Mouse (Mus musculus): Measurements from ENCODE around the gene Gm2431. TPM values are rescaled to one million over a fixed set of nuclear protein-coding genes. Genes with fewer than 3 reads are reported as not detected.
"Not testable (repeated sequence)": the region's sequence is repeated elsewhere in the genome, so short reads cannot be mapped to it uniquely, and the experiment has no call there.

Gm2431 gene
- total RNA-seq (2012; rRNA removed) = not detected in 2 replicates

- H3K27ac ChIP-seq (ENCODE audit: insufficient read depth, low read depth, low read length, poor library complexity, severe bottlenecking); DNase-seq (ENCODE audit: low read depth, low spot score); H3K36me3 ChIP-seq (ENCODE audit: control insufficient read depth, insufficient read depth, low read length, poor library complexity, severe bottlenecking); H3K4me3 ChIP-seq (ENCODE audit: insufficient read depth in 1 of 2, low read depth in 1 of 2, low read length in 2 of 2, poor library complexity in 1 of 2, severe bottlenecking in 1 of 2); H3K9ac ChIP-seq (ENCODE audit: insufficient read depth, low read depth, low read length, poor library complexity, severe bottlenecking); H3K4me1 ChIP-seq (ENCODE audit: control insufficient read depth in 2 of 2, insufficient read depth in 2 of 2, low read length in 2 of 2, poor library complexity in 1 of 2); H3K9me3 ChIP-seq (ENCODE audit: control insufficient read depth, insufficient read depth, low read depth, low read length): not testable (repeated sequence)
- in situ Hi-C loops (cut with MboI; ENCODE audit: low sequenced_read_pairs in 2 of 2, unreplicated experiment in 2 of 2) = loop anchor here in 1 of 2 experiments (10.0 kb wide), 1 partner anchor 113 kb away; the partner anchor contains the start of gene Gm45337
Measured at GRCm38 (mm10) chr7:142258254-142258653, at the start of gene Gm2431. Gene Gm2431 (minus strand): TSS chr7:142258354.

- H3K36me3 ChIP-seq (ENCODE audit: control insufficient read depth, insufficient read depth, low read length, poor library complexity, severe bottlenecking); H3K4me1 ChIP-seq (ENCODE audit: control insufficient read depth in 2 of 2, insufficient read depth in 2 of 2, low read length in 2 of 2, poor library complexity in 1 of 2); H3K27ac ChIP-seq (ENCODE audit: insufficient read depth, low read depth, low read length, poor library complexity, severe bottlenecking); H3K4me3 ChIP-seq (ENCODE audit: insufficient read depth in 1 of 2, low read depth in 1 of 2, low read length in 2 of 2, poor library complexity in 1 of 2, severe bottlenecking in 1 of 2); in situ Hi-C loops (cut with MboI; ENCODE audit: low sequenced_read_pairs in 2 of 2, unreplicated experiment in 2 of 2); DNase-seq (ENCODE audit: low read depth, low spot score); H3K9ac ChIP-seq (ENCODE audit: insufficient read depth, low read depth, low read length, poor library complexity, severe bottlenecking); H3K9me3 ChIP-seq (ENCODE audit: control insufficient read depth, insufficient read depth, low read depth, low read length): not testable (repeated sequence)
Measured at GRCm38 (mm10) chr7:142303929-142304328, 45.8 kb upstream of the Gm2431 start.

DNA sequence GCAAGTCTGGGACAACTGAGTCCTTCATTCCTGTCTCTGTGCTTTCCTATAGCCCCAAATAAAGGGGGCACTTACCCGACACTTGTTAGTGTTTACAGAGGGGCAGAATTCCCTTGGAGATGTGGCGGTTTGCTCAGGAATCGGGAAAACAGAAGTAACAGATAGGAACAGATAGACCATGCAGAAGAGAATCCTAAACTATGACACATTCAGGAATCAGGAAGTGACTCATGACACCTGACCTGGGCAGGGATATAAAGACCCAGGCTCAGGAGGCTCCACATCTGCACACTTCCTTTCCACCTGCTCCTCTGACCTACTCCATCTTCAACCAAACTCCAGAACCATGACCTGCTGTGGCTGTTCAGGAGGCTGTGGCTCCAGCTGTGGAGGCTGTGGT lies 45.1 kb upstream of the Gm2431 start, which contains the start of gene Krtap5-4:
Gene Krtap5-4, plus strand, starts transcription at position 301 of the 400 bp plus-strand sequence.
- in situ Hi-C loops (cut with MboI; ENCODE audit: low sequenced_read_pairs in 2 of 2, unreplicated experiment in 2 of 2) = no loop called here
- Histone ChIP-seq H3K9me3 (ENCODE audit: control insufficient read depth, insufficient read depth, low read depth, low read length) (no peaks in the 10 kb centered on the region), H3K4me1 (ENCODE audit: control insufficient read depth in 2 of 2, insufficient read depth in 2 of 2, low read length in 2 of 2, poor library complexity in 1 of 2) (no peaks in the 10 kb centered on the region), H3K9ac (ENCODE audit: insufficient read depth, low read depth, low read length, poor library complexity, severe bottlenecking) (no peak within 1 kb of the TSS), H3K36me3 (ENCODE audit: control insufficient read depth, insufficient read depth, low read length, poor library complexity, severe bottlenecking) (no peaks in the 10 kb centered on the region), H3K4me3 (ENCODE audit: insufficient read depth in 1 of 2, low read depth in 1 of 2, low read length in 2 of 2, poor library complexity in 1 of 2, severe bottlenecking in 1 of 2) (no peak within 1 kb of the TSS), H3K27ac (ENCODE audit: insufficient read depth, low read depth, low read length, poor library complexity, severe bottlenecking) (no peak within 1 kb of the TSS)
- no peak for DNase-seq (ENCODE audit: low read depth, low spot score)
- no peak for TF ChIP-seq HCFC1 (IDR thresholded peaks at IDR 0.05; ENCODE audit: borderline replicate concordance, insufficient read depth, low read length)
- no peak for TF ChIP-seq CHD2 (IDR thresholded peaks at IDR 0.05; ENCODE audit: low read depth, low read length)
- no peak for TF ChIP-seq MAFK (IDR thresholded peaks at IDR 0.05; ENCODE audit: insufficient read depth, low read depth, low read length)
- no peak for TF ChIP-seq ZC3H11A (IDR thresholded peaks at IDR 0.05; ENCODE audit: borderline replicate concordance, low read depth, low read length)

- H3K4me3 ChIP-seq (ENCODE audit: insufficient read depth in 1 of 2, low read depth in 1 of 2, low read length in 2 of 2, poor library complexity in 1 of 2, severe bottlenecking in 1 of 2); H3K27ac ChIP-seq (ENCODE audit: insufficient read depth, low read depth, low read length, poor library complexity, severe bottlenecking); H3K9me3 ChIP-seq (ENCODE audit: control insufficient read depth, insufficient read depth, low read depth, low read length); H3K36me3 ChIP-seq (ENCODE audit: control insufficient read depth, insufficient read depth, low read length, poor library complexity, severe bottlenecking); H3K4me1 ChIP-seq (ENCODE audit: control insufficient read depth in 2 of 2, insufficient read depth in 2 of 2, low read length in 2 of 2, poor library complexity in 1 of 2); in situ Hi-C loops (cut with MboI; ENCODE audit: low sequenced_read_pairs in 2 of 2, unreplicated experiment in 2 of 2); DNase-seq (ENCODE audit: low read depth, low spot score); H3K9ac ChIP-seq (ENCODE audit: insufficient read depth, low read depth, low read length, poor library complexity, severe bottlenecking): not testable (repeated sequence)
Measured at GRCm38 (mm10) chr7:142297018-142297417, 38.9 kb upstream of the Gm2431 start, which contains the start of gene Krtap5-1. Gene Krtap5-1 (minus strand): TSS chr7:142297118.

- H3K4me3 ChIP-seq (ENCODE audit: insufficient read depth in 1 of 2, low read depth in 1 of 2, low read length in 2 of 2, poor library complexity in 1 of 2, severe bottlenecking in 1 of 2); DNase-seq (ENCODE audit: low read depth, low spot score); in situ Hi-C loops (cut with MboI; ENCODE audit: low sequenced_read_pairs in 2 of 2, unreplicated experiment in 2 of 2); H3K9me3 ChIP-seq (ENCODE audit: control insufficient read depth, insufficient read depth, low read depth, low read length); H3K9ac ChIP-seq (ENCODE audit: insufficient read depth, low read depth, low read length, poor library complexity, severe bottlenecking); H3K36me3 ChIP-seq (ENCODE audit: control insufficient read depth, insufficient read depth, low read length, poor library complexity, severe bottlenecking); H3K27ac ChIP-seq (ENCODE audit: insufficient read depth, low read depth, low read length, poor library complexity, severe bottlenecking); H3K4me1 ChIP-seq (ENCODE audit: control insufficient read depth in 2 of 2, insufficient read depth in 2 of 2, low read length in 2 of 2, poor library complexity in 1 of 2): not testable (repeated sequence)
Measured at GRCm38 (mm10) chr7:142296108-142296507, 38.0 kb upstream of the Gm2431 start.

Data from ES-E14 (cell line).